Mouse (Mus musculus): ENCODE data around the gene Scgb1b10. TPM values are rescaled to one million over a fixed set of nuclear protein-coding genes. Genes with fewer than 3 reads are reported as not detected.
"Not testable (repeated sequence)": the region's sequence is repeated elsewhere in the genome, so short reads cannot be mapped to it uniquely, and the experiment has no call there.

Scgb1b10 gene
- not detected for polyA plus RNA-seq (2012; fragmentation: generic; extraction: Trizol)
- long read RNA-seq, experiment 1: 0 reads
- long read RNA-seq, experiment 2: 0 reads

GRCm38 (mm10) chr7:32100553-32100952 lies at the start of gene Scgb1b10:
TSS of gene Scgb1b10 (plus strand) at chr7:32100853.
- H3K79me2 ChIP-seq (ENCODE audit: control insufficient read depth, insufficient read depth); H3K4me3 ChIP-seq (ENCODE audit: insufficient read depth, poor library complexity, severe bottlenecking); H3K27me3 ChIP-seq (ENCODE audit: control insufficient read depth, insufficient read depth, insufficient read length); H3K36me3 ChIP-seq (ENCODE audit: control insufficient read depth, insufficient read depth); H3ac ChIP-seq (ENCODE audit: control insufficient read depth, insufficient read length, low read depth); H3K79me3 ChIP-seq (ENCODE audit: low read depth): not testable (repeated sequence)

Other genes starting within 250 kb of the Scgb1b10 start
- not detected for gene Scgb2b11, start 110.3 kb downstream of the Scgb1b10 start, polyA plus RNA-seq (2012; fragmentation: generic; extraction: Trizol)
- gene Scgb1b11, start 122.0 kb downstream of the Scgb1b10 start, polyA plus RNA-seq (2012; fragmentation: generic; extraction: Trizol): not detected
- not detected for gene Scgb2b12, start 226.4 kb downstream of the Scgb1b10 start, polyA plus RNA-seq (2012; fragmentation: generic; extraction: Trizol)
- gene Scgb1b12, start 233.3 kb downstream of the Scgb1b10 start, polyA plus RNA-seq (2012; fragmentation: generic; extraction: Trizol): not detected